Mouse (Mus musculus) liver, embryonic 15.5 days (tissue): Measurements from ENCODE around the gene Wwp2. TPM values are rescaled to one million over a fixed set of nuclear protein-coding genes. Genes with fewer than 3 reads are reported as not detected.

Experiments used
- ATAC-seq: fragments of 200-750 bp; cut with Nextera tagmentation; 2 replicates; pipeline ENCODE4 v1.8.0; 2017; ENCODE audit warnings: moderate number of reproducible peaks, mild to moderate bottlenecking, moderate library complexity; ENCODE audit not compliant: insufficient read depth
- H3K27ac ChIP-seq: fragments of 300-500 bp; sonication (generic); replicated peaks from 2 replicates; pipeline ENCODE4 v1.5.1; 2015; ENCODE audit warnings: mild to moderate bottlenecking, inconsistent platforms
- H3K27me3 ChIP-seq: fragments of 300-500 bp; sonication (generic); 2 replicates; pipeline ENCODE4 v1.6.1; 2015; ENCODE audit warnings: mild to moderate bottlenecking, inconsistent platforms
- H3K36me3 ChIP-seq: fragments of 300-500 bp; sonication (generic); replicated peaks from 2 replicates; pipeline ENCODE4 v1.6.1; 2015; ENCODE audit warnings: moderate library complexity, mild to moderate bottlenecking, inconsistent platforms
- H3K4me1 ChIP-seq: fragments of 300-500 bp; sonication (generic); replicated peaks from 2 replicates; pipeline ENCODE4 v1.6.1; 2015; ENCODE audit warnings: inconsistent platforms
- H3K4me2 ChIP-seq: fragments of 300-500 bp; sonication (generic); 2 replicates; pipeline ENCODE4 v1.6.1; 2015; ENCODE audit warnings: moderate library complexity, mild to moderate bottlenecking, inconsistent platforms
- H3K4me3 ChIP-seq: fragments of 300-500 bp; sonication (generic); replicated peaks from 2 replicates; pipeline ENCODE4 v1.5.1; 2015; ENCODE audit warnings: mild to moderate bottlenecking, inconsistent platforms
- H3K9ac ChIP-seq: fragments of 300-500 bp; sonication (generic); 2 replicates; pipeline ENCODE4 v1.6.1; 2015; ENCODE audit warnings: moderate library complexity, mild to moderate bottlenecking, inconsistent platforms
- H3K9me3 ChIP-seq: fragments of 300-500 bp; sonication (generic); replicated peaks from 2 replicates; pipeline ENCODE4 v1.6.1; 2016; ENCODE audit warnings: inconsistent platforms
- WGBS: fragments of 180-500 bp; shearing (Covaris S2); methylation state at CpG from one replicate; pipeline ENCODE4 v1.1.7; 2015; ENCODE audit warnings: mixed read lengths; ENCODE audit not compliant: insufficient replicate concordance; 5-methylcytosine and 5-hydroxymethylcytosine counted together
- polyA plus RNA-seq: library from polyadenylated mRNA; unstranded; fragments of >200 nt; fragmentation: Nextera tagmentation; extraction: Ambion mirVana; gene quantifications from 2 replicates; pipeline ENCODE4 v1.2.1, GENCODE M21; 2015

The Wwp2 gene
- polyA plus RNA-seq, 1 experiment from 2014 or later = 32.3 TPM

- peaks cover 8% of the 10 kb centered on the region; the same call in 1 of the 2 replicates for H3K4me1 ChIP-seq
- H3K9me3 ChIP-seq = no peaks in the 10 kb centered on the region
- peak overlapping the region; percentile 19; the same call in 1 of the 2 replicates for H3K4me2 ChIP-seq
- H3K27ac ChIP-seq = no peak overlapping the region
- 19% methylated on average over 16 of the region's 16 CpGs for WGBS
- peak; percentile 62 for ATAC-seq
- H3K9ac ChIP-seq = no peak overlapping the region
- no peaks in the 10 kb centered on the region for H3K27me3 ChIP-seq
- H3K36me3 ChIP-seq = peaks cover 12% of the 10 kb centered on the region
- no peak overlapping the region for H3K4me3 ChIP-seq
These were observed 124.8 kb downstream of the Wwp2 start for GRCm38 (mm10) chr8:107560820-107561536.

GRCm38 (mm10) chr8:107562164-107562563 is 126.0 kb downstream of the Wwp2 start:
- Histone ChIP-seq H3K4me2 (no peak overlapping the region), H3K9ac (no peak overlapping the region), H3K27me3 (no peaks in the 10 kb centered on the region), H3K36me3 (peaks cover 6% of the 10 kb centered on the region; the same call in 1 of the 2 replicates), H3K4me3 (no peak overlapping the region), H3K9me3 (no peaks in the 10 kb centered on the region), H3K27ac (no peak overlapping the region), H3K4me1 (peaks cover 8% of the 10 kb centered on the region; the same call in 1 of the 2 replicates)
- WGBS = 61% methylated on average over 9 of the region's 9 CpGs
- no peak for ATAC-seq

GRCm38 (mm10) chr8:107571046-107571445 is 134.9 kb downstream of the Wwp2 start:
- H3K27me3 ChIP-seq = no peaks in the 10 kb centered on the region
- H3K4me3 ChIP-seq = no peak overlapping the region
- H3K9ac ChIP-seq = no peak overlapping the region
- H3K36me3 ChIP-seq = no peaks in the 10 kb centered on the region
- 52% methylated on average over 2 of the region's 2 CpGs for WGBS
- H3K9me3 ChIP-seq = no peaks in the 10 kb centered on the region
- H3K4me2 ChIP-seq = no peak overlapping the region
- no peaks in the 10 kb centered on the region for H3K4me1 ChIP-seq
- no peak for ATAC-seq
- no peak overlapping the region for H3K27ac ChIP-seq

- ATAC-seq = no peak
- H3K9me3 ChIP-seq = no peaks in the 10 kb centered on the region
- no peak overlapping the region for H3K4me3 ChIP-seq
- no peak overlapping the region for H3K9ac ChIP-seq
- 68% methylated on average over 7 of the region's 7 CpGs for WGBS
- no peaks in the 10 kb centered on the region for H3K27me3 ChIP-seq
- no peak overlapping the region for H3K4me2 ChIP-seq
- H3K36me3 ChIP-seq = no peaks in the 10 kb centered on the region
- no peak overlapping the region for H3K27ac ChIP-seq
- peaks cover 4% of the 10 kb centered on the region for H3K4me1 ChIP-seq
These were observed 135.4 kb downstream of the Wwp2 start for GRCm38 (mm10) chr8:107571486-107572135.

GRCm38 (mm10) chr8:107572497-107572896 is 136.3 kb downstream of the Wwp2 start:
- no peak overlapping the region for H3K4me3 ChIP-seq
- no peak overlapping the region for H3K27ac ChIP-seq
- H3K4me2 ChIP-seq = no peak overlapping the region
- no peaks in the 10 kb centered on the region for H3K27me3 ChIP-seq
- H3K36me3 ChIP-seq = no peaks in the 10 kb centered on the region
- 50% methylated on average over 4 of the region's 4 CpGs for WGBS
- H3K9me3 ChIP-seq = no peaks in the 10 kb centered on the region
- no peak overlapping the region for H3K9ac ChIP-seq
- H3K4me1 ChIP-seq = peaks cover 13% of the 10 kb centered on the region
- no peak for ATAC-seq

GRCm38 (mm10) chr8:107574771-107575170 is 138.6 kb downstream of the Wwp2 start:
- peaks cover 17% of the 10 kb centered on the region for H3K36me3 ChIP-seq
- no peak overlapping the region for H3K4me3 ChIP-seq
- H3K27me3 ChIP-seq = no peaks in the 10 kb centered on the region
- WGBS = 60% methylated on average over 3 of the region's 3 CpGs
- H3K9me3 ChIP-seq = no peaks in the 10 kb centered on the region
- H3K27ac ChIP-seq = no peak overlapping the region
- no peak overlapping the region for H3K4me2 ChIP-seq
- no peak overlapping the region for H3K9ac ChIP-seq
- H3K4me1 ChIP-seq = peaks cover 33% of the 10 kb centered on the region
- no peak for ATAC-seq

- peaks cover 37% of the 10 kb centered on the region for H3K36me3 ChIP-seq
- no peak overlapping the region for H3K9ac ChIP-seq
- 0 out of 2 replicates have a peak overlapping the region, but pooled peaks have one; percentile 17 for H3K4me3 ChIP-seq
- H3K4me1 ChIP-seq = peaks cover 33% of the 10 kb centered on the region
- no peaks in the 10 kb centered on the region for H3K9me3 ChIP-seq
- no peak overlapping the region for H3K27ac ChIP-seq
- H3K4me2 ChIP-seq = peak overlapping the region; percentile 55
- WGBS = 9% methylated on average over 10 of the region's 10 CpGs
- H3K27me3 ChIP-seq = no peaks in the 10 kb centered on the region
- no peak for ATAC-seq
These were observed 140.5 kb downstream of the Wwp2 start for GRCm38 (mm10) chr8:107576702-107577101.

- WGBS = 15% methylated on average over 4 of the region's 4 CpGs
- Histone ChIP-seq H3K4me1 (peaks cover 33% of the 10 kb centered on the region), H3K27me3 (no peaks in the 10 kb centered on the region), H3K36me3 (peaks cover 46% of the 10 kb centered on the region), H3K4me3 (no peak overlapping the region), H3K27ac (peak overlapping the region; percentile 84), H3K9ac (no peak overlapping the region), H3K4me2 (peak overlapping the region; percentile 55; the same call in 1 of the 2 replicates), H3K9me3 (no peaks in the 10 kb centered on the region)
- peak; percentile 79 for ATAC-seq
These were observed 141.5 kb downstream of the Wwp2 start for GRCm38 (mm10) chr8:107577640-107578039.

GRCm38 (mm10) chr8:107578132-107578531 is 142.0 kb downstream of the Wwp2 start:
- WGBS = 30% methylated on average over 8 of the region's 8 CpGs
- no peak; the same call in 1 of the 2 replicates for ATAC-seq
- Histone ChIP-seq H3K9me3 (no peaks in the 10 kb centered on the region), H3K9ac (no peak overlapping the region), H3K36me3 (peaks cover 51% of the 10 kb centered on the region), H3K4me2 (0 out of 2 replicates have a peak overlapping the region, but pooled peaks have one; percentile 55), H3K27ac (peak overlapping the region; percentile 84), H3K27me3 (no peaks in the 10 kb centered on the region), H3K4me1 (peaks cover 33% of the 10 kb centered on the region), H3K4me3 (no peak overlapping the region)

- Histone ChIP-seq H3K9ac (no peak overlapping the region), H3K36me3 (peaks cover 55% of the 10 kb centered on the region), H3K4me2 (no peak overlapping the region), H3K4me1 (peaks cover 33% of the 10 kb centered on the region), H3K27me3 (no peaks in the 10 kb centered on the region), H3K4me3 (no peak overlapping the region), H3K9me3 (no peaks in the 10 kb centered on the region), H3K27ac (peak overlapping the region; percentile 84)
- no peak for ATAC-seq
- WGBS = 70% methylated on average over 8 of the region's 8 CpGs
These were observed 142.4 kb downstream of the Wwp2 start for GRCm38 (mm10) chr8:107578541-107578940.

- Histone ChIP-seq H3K4me3 (no peak overlapping the region), H3K4me2 (no peak overlapping the region), H3K4me1 (peaks cover 40% of the 10 kb centered on the region), H3K27me3 (no peaks in the 10 kb centered on the region), H3K27ac (no peak overlapping the region), H3K9me3 (no peaks in the 10 kb centered on the region), H3K36me3 (peaks cover 78% of the 10 kb centered on the region), H3K9ac (no peak overlapping the region)
- 83% methylated on average over 13 of the region's 13 CpGs for WGBS
- ATAC-seq = no peak
These were observed 144.7 kb downstream of the Wwp2 start for GRCm38 (mm10) chr8:107580879-107581278.
